20 mouse cellular contexts compared by ENCODE assay signal in the genomic region with DNA sequence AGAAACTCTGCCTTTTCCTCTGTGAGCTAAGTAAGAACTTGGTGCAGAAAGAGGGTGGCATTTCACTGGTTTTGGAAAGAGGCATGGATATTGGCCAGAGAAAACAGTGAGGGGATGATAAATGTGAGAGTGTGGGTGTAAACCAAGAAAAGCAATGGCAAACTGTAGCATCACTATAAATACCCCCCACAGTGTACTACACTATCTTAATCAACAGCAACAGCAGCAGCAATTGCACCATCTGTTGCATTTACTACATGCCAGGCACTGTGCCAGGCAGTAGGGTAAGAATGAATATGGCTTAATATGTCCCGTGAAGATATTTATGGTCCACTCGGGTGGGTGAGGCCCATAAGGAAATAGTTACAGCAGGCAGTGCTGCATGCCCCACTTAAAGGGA. TPM values are rescaled to one million over a fixed set of nuclear protein-coding genes. Genes with fewer than 3 reads are reported as not detected.
A peak's percentile ranks its signal among the peaks of the same experiment; 100 is the strongest.
DNase-seq lines count a peak whose midpoint lies in the region; ATAC-seq and TF ChIP-seq lines count a peak whose summit lies in the region.
"Had no signal": no experiment of that assay in that cellular context is flagged by ENCODE, and none has a peak within 500 bp of the region (broad histone marks: within the 10 kb centered on the region; RNA-seq: fewer than 3 reads in every experiment).

No protein-coding gene starts in this region.

- no peaks in the 10 kb centered on the region for H3K4me1 ChIP-seq in forebrain, embryonic 14.5 days (ENCODE audit: control insufficient read depth, insufficient read depth, low read length)
- no peaks in the 10 kb centered on the region for H3K4me1 ChIP-seq in forebrain, embryonic 11.5 days (replicated peaks; ENCODE audit: control insufficient read depth, insufficient read depth, low read length)
- H3K4me1 ChIP-seq in kidney, embryonic 16.5 days (ENCODE audit: insufficient read depth, low read length): no peaks in the 10 kb centered on the region
- H3K4me1 ChIP-seq in liver, postnatal 0 days (ENCODE audit: insufficient read depth): no peaks in the 10 kb centered on the region
- H3K4me1 ChIP-seq: heart, embryonic 13.5 days; hindbrain, embryonic 12.5 days; neural tube, embryonic 12.5 days had no signal

- H3K36me3 ChIP-seq in forebrain, embryonic 14.5 days (ENCODE audit: control insufficient read depth, insufficient read depth, low read length): no peaks in the 10 kb centered on the region
- no peaks in the 10 kb centered on the region for H3K36me3 ChIP-seq in forebrain, embryonic 11.5 days (ENCODE audit: control insufficient read depth, insufficient read depth, low read length)
- H3K36me3 ChIP-seq in kidney, embryonic 16.5 days (ENCODE audit: insufficient read depth, low read length): no peaks in the 10 kb centered on the region
- no peaks in the 10 kb centered on the region for H3K36me3 ChIP-seq in liver, postnatal 0 days (replicated peaks; ENCODE audit: insufficient read depth, low read length)
- H3K36me3 ChIP-seq: heart, embryonic 13.5 days; hindbrain, embryonic 12.5 days; neural tube, embryonic 12.5 days had no signal

- no peak overlapping the region for H3K4me2 ChIP-seq in forebrain, embryonic 14.5 days (ENCODE audit: low read length)
- no peak overlapping the region for H3K4me2 ChIP-seq in forebrain, embryonic 11.5 days (ENCODE audit: low read depth, low read length, severe bottlenecking)
- no peak overlapping the region for H3K4me2 ChIP-seq in kidney, embryonic 16.5 days (replicated peaks; ENCODE audit: low read depth, low read length)
- H3K4me2 ChIP-seq in liver, postnatal 0 days (ENCODE audit: low read depth, low read length): no peak overlapping the region
- H3K4me2 ChIP-seq: heart, embryonic 13.5 days; hindbrain, embryonic 12.5 days; neural tube, embryonic 12.5 days had no signal

- no peak for TF ChIP-seq EP300 in liver, postnatal 0 days (IDR thresholded peaks at IDR 0.05; ENCODE audit: low read depth)

- ATAC-seq in forebrain, embryonic 14.5 days: no peak
- no peak for ATAC-seq in forebrain, embryonic 11.5 days (replicated peaks; ENCODE audit: low FRiP score)
- ATAC-seq in megakaryocyte-erythroid progenitor cell, adult 5-6 weeks (replicated peaks; ENCODE audit: low FRiP score, low TSS enrichment, poor library complexity, severe bottlenecking): peak; percentile 94
- no peak for ATAC-seq in kidney, embryonic 16.5 days (ENCODE audit: low FRiP score, low TSS enrichment)
- ATAC-seq in liver, postnatal 0 days: no peak
- ATAC-seq: intestine, embryonic 16.5 days had no signal

- peak; percentile 1 for DNase-seq in forebrain, embryonic 14.5 days (ENCODE audit: low spot score)
- no peak for DNase-seq in forebrain, embryonic 11.5 days (ENCODE audit: low spot score)
- DNase-seq in frontal cortex, adult 2 months (ENCODE audit: extremely low spot score in 1 of 2, low spot score in 1 of 2): peak; percentile 15 to 45
- peak; percentile 66 for DNase-seq in layer of hippocampus, adult 9-11 months
- DNase-seq in liver, postnatal 0 days: no peak
- no peak for DNase-seq in adrenal gland, postnatal 4 days (ENCODE audit: low spot score in 2 of 2)
- DNase-seq: adrenal gland, postnatal 14 days; B cell, adult 2 months; gastrocnemius, postnatal 14 days; kidney, postnatal 36 days; lung, adult 18-20 months; retina, postnatal 1 day had no signal

- no peak for TF ChIP-seq CTCF in liver, postnatal 0 days (IDR thresholded peaks at IDR 0.05; ENCODE audit: low read depth)

- H3K27ac ChIP-seq in forebrain, embryonic 14.5 days (ENCODE audit: low read depth, low read length): no peak overlapping the region
- no peak overlapping the region for H3K27ac ChIP-seq in forebrain, embryonic 11.5 days (ENCODE audit: low read depth, low read length)
- no peak overlapping the region for H3K27ac ChIP-seq in kidney, embryonic 16.5 days (ENCODE audit: low read length)
- H3K27ac ChIP-seq in liver, postnatal 0 days (ENCODE audit: low read depth): no peak overlapping the region
- H3K27ac ChIP-seq: heart, embryonic 13.5 days; hindbrain, embryonic 12.5 days; macrophage; neural tube, embryonic 12.5 days had no signal

- WGBS in forebrain, embryonic 14.5 days: 73% methylated on average over 2 of the region's 2 CpGs
- WGBS in forebrain, embryonic 11.5 days: 95% methylated on average over 2 of the region's 2 CpGs
- WGBS in kidney, embryonic 16.5 days: 69% methylated on average over 2 of the region's 2 CpGs
- WGBS in liver, postnatal 0 days (ENCODE audit: insufficient replicate concordance): 78% methylated on average over 2 of the region's 2 CpGs

- H3K4me3 ChIP-seq in forebrain, embryonic 14.5 days (ENCODE audit: low read depth, low read length): no peak overlapping the region
- H3K4me3 ChIP-seq in forebrain, embryonic 11.5 days (ENCODE audit: low read depth, low read length): no peak overlapping the region
- no peak overlapping the region for H3K4me3 ChIP-seq in kidney, embryonic 16.5 days (ENCODE audit: low read length)
- H3K4me3 ChIP-seq in liver, postnatal 0 days (ENCODE audit: low read depth, low read length): no peak overlapping the region
- H3K4me3 ChIP-seq: erythroblast, embryonic 14.5 days; heart, embryonic 13.5 days; hindbrain, embryonic 12.5 days; neural tube, embryonic 12.5 days had no signal

- H3K9ac ChIP-seq in forebrain, embryonic 14.5 days (ENCODE audit: low read length): no peak overlapping the region
- H3K9ac ChIP-seq in forebrain, embryonic 11.5 days (ENCODE audit: low read length): no peak overlapping the region
- no peak overlapping the region for H3K9ac ChIP-seq in kidney, embryonic 16.5 days (replicated peaks; ENCODE audit: low read length)
- no peak overlapping the region for H3K9ac ChIP-seq in liver, postnatal 0 days (replicated peaks)
- H3K9ac ChIP-seq: heart, embryonic 13.5 days; hindbrain, embryonic 12.5 days; neural tube, embryonic 12.5 days had no signal

- H3K9me3 ChIP-seq in forebrain, embryonic 14.5 days (replicated peaks; ENCODE audit: control insufficient read depth, low read length): no peaks in the 10 kb centered on the region
- no peaks in the 10 kb centered on the region for H3K9me3 ChIP-seq in forebrain, embryonic 11.5 days (ENCODE audit: control insufficient read depth, low read length)
- H3K9me3 ChIP-seq in kidney, embryonic 16.5 days (ENCODE audit: low read length): no peaks in the 10 kb centered on the region
- H3K9me3 ChIP-seq in liver, postnatal 0 days (ENCODE audit: low read length): no peaks in the 10 kb centered on the region
- H3K9me3 ChIP-seq: heart, embryonic 13.5 days; hindbrain, embryonic 12.5 days; neural tube, embryonic 12.5 days had no signal

- no peaks in the 10 kb centered on the region for H3K27me3 ChIP-seq in forebrain, embryonic 14.5 days (replicated peaks; ENCODE audit: control insufficient read depth, insufficient read depth, low read length)
- peaks cover 2% of the 10 kb centered on the region; the same call in 1 of the 2 replicates for H3K27me3 ChIP-seq in forebrain, embryonic 11.5 days (ENCODE audit: control insufficient read depth, insufficient read depth, low read length)
- H3K27me3 ChIP-seq in kidney, embryonic 16.5 days (ENCODE audit: insufficient read depth, low read length): no peaks in the 10 kb centered on the region
- H3K27me3 ChIP-seq in liver, postnatal 0 days (ENCODE audit: insufficient read depth, low read length): 0 out of 2 replicates have a peak, but pooled peaks cover 2% of the 10 kb centered on the region
- H3K27me3 ChIP-seq: heart, embryonic 13.5 days; neural tube, embryonic 12.5 days had no signal

RNA-seq across cellular contexts. Expression of gene Klf8, which starts 18.2 kb away (rescaled TPM):
- polyA plus RNA-seq in forebrain, embryonic 14.5 days (2014; fragmentation: Nextera tagmentation; extraction: Ambion mirVana): 4.9 and 6.8 TPM in 2 replicates
- 2.2 and 2.5 TPM in 2 replicates for polyA plus RNA-seq in forebrain, embryonic 11.5 days (2014; fragmentation: Nextera tagmentation; extraction: Ambion mirVana)
- polyA plus RNA-seq in frontal cortex, adult 2 months (2012; rRNA removed): 1.8 and 2.2 TPM in 2 replicates
- 1.3 and 2.4 TPM in 2 replicates for total RNA-seq in megakaryocyte-erythroid progenitor cell, adult 5-6 weeks (2014; fragmentation: Nextera tagmentation)
- total RNA-seq in megakaryocyte-erythroid progenitor cell, adult 5-6 weeks (2017): 0.75 and 2.8 TPM in 2 replicates
- polyA plus RNA-seq in kidney, embryonic 16.5 days (2015; fragmentation: Nextera tagmentation; extraction: Ambion mirVana): 0.67 and 0.81 TPM in 2 replicates
- polyA plus RNA-seq in liver, postnatal 0 days (2015; fragmentation: Nextera tagmentation; extraction: Ambion mirVana): 0.02 and 0.07 TPM in 2 replicates
- total RNA-seq in adrenal gland, postnatal 4 days (2021): 1 to 10 TPM in 1 of 2 experiments, under 1 TPM in 1; 0.71 to 1.5 TPM
- polyA plus RNA-seq: erythroblast, embryonic 14.5 days had no signal

Comparison
In these comparisons a context has a peak if more than half of its experiments do, and no peak if none do; other contexts are left out.
1. DNase-seq: peak in forebrain, embryonic 14.5 days (single experiment), frontal cortex, adult 2 months (2 of 2) and layer of hippocampus, adult 9-11 months (single experiment); none in forebrain, embryonic 11.5 days (single experiment), liver, postnatal 0 days (single experiment) and adrenal gland, postnatal 4 days (0 of 2).